Mouse (Mus musculus) A20 (cell line): ENCODE data around the gene Cyp17a1.

ENCODE experiments used
- DNase-seq: peaks from one replicate; pipeline ENCODE4 v3.0.0-alpha.2; 2011; ENCODE audit warnings: low read depth, low spot score

Gene Cyp17a1

GRCm38 (mm10) chr19:46672766-46673418 is at the start of gene Cyp17a1:
TSS of gene Cyp17a1 (minus strand) at chr19:46673172.
- DNase-seq, result no peak

GRCm38 (mm10) chr19:46718150-46718549 is 45.2 kb upstream of the Cyp17a1 start:
- DNase-seq, result no peak

- no peak for DNase-seq
These were observed 42.0 kb upstream of the Cyp17a1 start for GRCm38 (mm10) chr19:46715016-46715415.

- DNase-seq, result no peak
These were observed 41.3 kb upstream of the Cyp17a1 start for GRCm38 (mm10) chr19:46714234-46714633.

- DNase-seq, result no peak
These were observed 37.6 kb upstream of the Cyp17a1 start for GRCm38 (mm10) chr19:46710614-46711013.

GRCm38 (mm10) chr19:46707296-46708151 is 34.6 kb upstream of the Cyp17a1 start, which contains the start of gene As3mt:
TSS of gene As3mt (plus strand) at chr19:46707458.
- no peak for DNase-seq

- DNase-seq, result no peak
These were observed 33.7 kb upstream of the Cyp17a1 start for GRCm38 (mm10) chr19:46706540-46707295.

GRCm38 (mm10) chr19:46705779-46706495 is 33.0 kb upstream of the Cyp17a1 start:
- DNase-seq, result no peak

GRCm38 (mm10) chr19:46701156-46701555 is 28.2 kb upstream of the Cyp17a1 start:
- no peak for DNase-seq

- peak; percentile 82 for DNase-seq
These were observed 26.1 kb upstream of the Cyp17a1 start for GRCm38 (mm10) chr19:46699011-46699481.

GRCm38 (mm10) chr19:46697840-46698517 is 25.0 kb upstream of the Cyp17a1 start:
- peak; percentile 89 for DNase-seq

GRCm38 (mm10) chr19:46696943-46697342 is 24.0 kb upstream of the Cyp17a1 start:
- no peak for DNase-seq

- no peak for DNase-seq
These were observed 23.5 kb upstream of the Cyp17a1 start for GRCm38 (mm10) chr19:46696482-46696881.

- DNase-seq, result no peak
These were observed 20.2 kb upstream of the Cyp17a1 start for GRCm38 (mm10) chr19:46693146-46693545.

GRCm38 (mm10) chr19:46691078-46691477 is 18.1 kb upstream of the Cyp17a1 start:
- no peak for DNase-seq

GRCm38 (mm10) chr19:46690387-46690786 is 17.4 kb upstream of the Cyp17a1 start:
- no peak for DNase-seq

- DNase-seq, result peak; percentile 92
These were observed 16.7 kb upstream of the Cyp17a1 start, which contains the start of gene Borcs7 for GRCm38 (mm10) chr19:46689460-46690372. TSS of gene Borcs7 (plus strand) at chr19:46689906.

GRCm38 (mm10) chr19:46679720-46680383 is 6.9 kb upstream of the Cyp17a1 start:
- no peak for DNase-seq

- no peak for DNase-seq
These were observed 2.7 kb upstream of the Cyp17a1 start for GRCm38 (mm10) chr19:46675641-46676040.
